Mouse (Mus musculus) hindbrain, embryonic 16.5 days (tissue): ENCODE results near the gene Acss2. TPM values are rescaled to one million over a fixed set of nuclear protein-coding genes. Genes with fewer than 3 reads are reported as not detected.
"Not testable (repeated sequence)": the region's sequence is repeated elsewhere in the genome, so short reads cannot be mapped to it uniquely, and the experiment has no call there.

Experiments used
- ATAC-seq: fragments of 200-750 bp; cut with Nextera tagmentation; 2 replicates; pipeline ENCODE4 v1.8.0; 2017; ENCODE audit warnings: moderate TSS enrichment, moderate library complexity
- H3K27ac ChIP-seq: fragments of 300-500 bp; sonication (generic); 2 replicates; pipeline ENCODE4 v1.5.1; 2014; ENCODE audit warnings: low read depth, mild to moderate bottlenecking, control low read depth, low read length, moderate library complexity
- H3K27me3 ChIP-seq: fragments of 300-500 bp; sonication (generic); replicated peaks from 2 replicates; pipeline ENCODE4 v1.6.1; 2014; ENCODE audit warnings: low read length; ENCODE audit not compliant: control insufficient read depth, insufficient read depth
- H3K36me3 ChIP-seq: fragments of 300-500 bp; sonication (generic); 2 replicates; pipeline ENCODE4 v1.6.1; 2014; ENCODE audit warnings: mild to moderate bottlenecking, low read length, moderate library complexity, mixed read lengths; ENCODE audit not compliant: control insufficient read depth, insufficient read depth
- H3K4me1 ChIP-seq: fragments of 300-500 bp; sonication (generic); 2 replicates; pipeline ENCODE4 v1.6.1; 2014; ENCODE audit warnings: low read depth, low read length; ENCODE audit not compliant: control insufficient read depth, insufficient read depth
- H3K4me2 ChIP-seq: fragments of 300-500 bp; sonication (generic); 2 replicates; pipeline ENCODE4 v1.6.1; 2014; ENCODE audit warnings: mild to moderate bottlenecking, low read length, control low read depth, moderate library complexity
- H3K4me3 ChIP-seq: fragments of 300-500 bp; sonication (generic); 2 replicates; pipeline ENCODE4 v1.5.1; 2014; ENCODE audit warnings: mild to moderate bottlenecking, low read length, control low read depth, moderate library complexity
- H3K9ac ChIP-seq: fragments of 300-500 bp; sonication (generic); 2 replicates; pipeline ENCODE4 v1.6.1; 2014; ENCODE audit warnings: low read depth, mild to moderate bottlenecking, control low read depth, low read length, moderate library complexity
- H3K9me3 ChIP-seq: fragments of 300-500 bp; sonication (generic); 2 replicates; pipeline ENCODE4 v1.6.1; 2014; ENCODE audit warnings: mild to moderate bottlenecking, low read length, moderate library complexity; ENCODE audit not compliant: control insufficient read depth
- WGBS: fragments of 180-500 bp; shearing (Covaris S2); extraction: QIAGEN DNeasy Blood & Tissue Kit; methylation state at CpG from one replicate; pipeline ENCODE4 v1.1.7; 2014; 5-methylcytosine and 5-hydroxymethylcytosine counted together
- polyA plus RNA-seq: library from polyadenylated mRNA; unstranded; fragments of >200 nt; fragmentation: Nextera tagmentation; extraction: Ambion mirVana; gene quantifications from 2 replicates; pipeline ENCODE4 v1.2.1, GENCODE M21; 2015

Acss2 gene
- polyA plus RNA-seq, 1 experiment from 2014 or later, result 29.3 TPM

GRCm38 (mm10) chr2:155536292-155536691, 18.5 kb downstream of the Acss2 start:
- Histone ChIP-seq H3K27me3 (no peaks in the 10 kb centered on the region), H3K27ac (no peak overlapping the region), H3K4me2 (no peak overlapping the region), H3K36me3 (no peaks in the 10 kb centered on the region), H3K4me1 (no peaks in the 10 kb centered on the region), H3K9me3 (no peaks in the 10 kb centered on the region), H3K9ac (no peak overlapping the region), H3K4me3 (no peak overlapping the region)
- no peak for ATAC-seq

- H3K4me2 ChIP-seq, result no peak overlapping the region
- H3K4me3 ChIP-seq, result no peak overlapping the region
- no peaks in the 10 kb centered on the region for H3K4me1 ChIP-seq
- no peak overlapping the region for H3K27ac ChIP-seq
- no peaks in the 10 kb centered on the region for H3K36me3 ChIP-seq
- H3K9ac ChIP-seq, result no peak overlapping the region
- no peaks in the 10 kb centered on the region for H3K27me3 ChIP-seq
- ATAC-seq, result no peak
- no peaks in the 10 kb centered on the region for H3K9me3 ChIP-seq
- WGBS, result 75% methylated on average over 5 of the region's 5 CpGs
Measured at GRCm38 (mm10) chr2:155537761-155538462, 20.2 kb downstream of the Acss2 start.

- H3K4me3 ChIP-seq, H3K4me1 ChIP-seq, H3K27me3 ChIP-seq, H3K4me2 ChIP-seq, ATAC-seq, H3K27ac ChIP-seq, H3K36me3 ChIP-seq, H3K9me3 ChIP-seq, H3K9ac ChIP-seq: not testable (repeated sequence)
- WGBS, result 81% methylated on average over 9 of the region's 19 CpGs
Measured at GRCm38 (mm10) chr2:155538463-155539057, 20.8 kb downstream of the Acss2 start.

- Histone ChIP-seq H3K4me2 (no peak overlapping the region), H3K4me3 (no peak overlapping the region), H3K4me1 (no peaks in the 10 kb centered on the region), H3K27ac (no peak overlapping the region), H3K27me3 (no peaks in the 10 kb centered on the region), H3K36me3 (no peaks in the 10 kb centered on the region), H3K9me3 (no peaks in the 10 kb centered on the region), H3K9ac (no peak overlapping the region)
- ATAC-seq, result no peak
Measured at GRCm38 (mm10) chr2:155539696-155540095, 21.9 kb downstream of the Acss2 start.

- Histone ChIP-seq H3K36me3 (no peaks in the 10 kb centered on the region), H3K4me1 (no peaks in the 10 kb centered on the region), H3K4me2 (no peak overlapping the region), H3K27me3 (no peaks in the 10 kb centered on the region), H3K27ac (no peak overlapping the region), H3K9me3 (no peaks in the 10 kb centered on the region), H3K9ac (no peak overlapping the region), H3K4me3 (no peak overlapping the region)
- 55% methylated on average over 6 of the region's 6 CpGs for WGBS
- no peak for ATAC-seq
Measured at GRCm38 (mm10) chr2:155540822-155541458, 23.2 kb downstream of the Acss2 start.

- Histone ChIP-seq H3K27ac (no peak overlapping the region), H3K9ac (no peak overlapping the region), H3K4me2 (no peak overlapping the region), H3K9me3 (no peaks in the 10 kb centered on the region), H3K4me3 (no peak overlapping the region), H3K36me3 (no peaks in the 10 kb centered on the region), H3K4me1 (no peaks in the 10 kb centered on the region), H3K27me3 (no peaks in the 10 kb centered on the region)
- WGBS, result 78% methylated on average over 1 of the region's 1 CpGs
- no peak for ATAC-seq
Measured at GRCm38 (mm10) chr2:155546955-155547354, 29.2 kb downstream of the Acss2 start.

- no peak overlapping the region for H3K27ac ChIP-seq
- no peak overlapping the region for H3K9ac ChIP-seq
- no peak overlapping the region for H3K4me3 ChIP-seq
- H3K27me3 ChIP-seq, result no peaks in the 10 kb centered on the region
- no peaks in the 10 kb centered on the region for H3K4me1 ChIP-seq
- H3K4me2 ChIP-seq, result no peak overlapping the region
- no peaks in the 10 kb centered on the region for H3K9me3 ChIP-seq
- no peak for ATAC-seq
- H3K36me3 ChIP-seq, result no peaks in the 10 kb centered on the region
Measured at GRCm38 (mm10) chr2:155552336-155552735, 34.6 kb downstream of the Acss2 start.

- Histone ChIP-seq H3K4me1 (no peaks in the 10 kb centered on the region), H3K27me3 (no peaks in the 10 kb centered on the region), H3K9me3 (no peaks in the 10 kb centered on the region), H3K36me3 (no peaks in the 10 kb centered on the region), H3K4me2 (no peak overlapping the region), H3K4me3 (no peak overlapping the region), H3K27ac (no peak overlapping the region), H3K9ac (no peak overlapping the region)
- ATAC-seq, result no peak
Measured at GRCm38 (mm10) chr2:155552949-155553354, 35.2 kb downstream of the Acss2 start.

GRCm38 (mm10) chr2:155554426-155554985, 36.8 kb downstream of the Acss2 start:
- H3K9me3 ChIP-seq, result no peaks in the 10 kb centered on the region
- no peak overlapping the region for H3K9ac ChIP-seq
- H3K4me2 ChIP-seq, result no peak overlapping the region
- ATAC-seq, result no peak
- H3K4me1 ChIP-seq, result no peaks in the 10 kb centered on the region
- 90% methylated on average over 2 of the region's 2 CpGs for WGBS
- no peaks in the 10 kb centered on the region for H3K27me3 ChIP-seq
- H3K4me3 ChIP-seq, result no peak overlapping the region
- H3K36me3 ChIP-seq, result peaks cover 5% of the 10 kb centered on the region
- H3K27ac ChIP-seq, result no peak overlapping the region
